Mouse (Mus musculus): ENCODE data around the gene Serpina3n. TPM values are rescaled to one million over a fixed set of nuclear protein-coding genes. Genes with fewer than 3 reads are reported as not detected.
"Not testable (repeated sequence)": the region's sequence is repeated elsewhere in the genome, so short reads cannot be mapped to it uniquely, and the experiment has no call there.

Gene Serpina3n
- total RNA-seq, 1 experiment from 2014 or later: not detected

DNA sequence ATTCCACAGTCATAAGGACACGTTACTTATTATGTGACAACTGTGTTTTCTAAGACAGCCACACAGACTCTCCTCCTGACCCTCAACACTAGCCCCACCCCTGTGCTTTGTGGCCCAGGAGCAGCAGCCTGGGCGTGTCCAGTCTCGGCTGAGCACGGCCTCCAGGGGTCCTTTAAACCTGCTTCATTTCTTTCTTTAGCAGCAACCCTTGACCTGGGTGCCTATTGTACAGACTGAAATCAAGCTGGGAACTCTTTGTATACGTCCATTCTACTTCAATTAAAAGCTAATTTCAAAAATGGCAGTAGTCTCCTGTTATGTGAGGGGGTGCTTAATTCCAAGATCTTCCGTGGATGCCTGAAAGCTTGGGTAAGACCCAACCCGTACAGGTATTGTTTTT lies 26.7 kb downstream of the Serpina3n start:
- ATAC-seq (replicated peaks; ENCODE audit: low read depth, poor library complexity, severe bottlenecking): no peak

DNA sequence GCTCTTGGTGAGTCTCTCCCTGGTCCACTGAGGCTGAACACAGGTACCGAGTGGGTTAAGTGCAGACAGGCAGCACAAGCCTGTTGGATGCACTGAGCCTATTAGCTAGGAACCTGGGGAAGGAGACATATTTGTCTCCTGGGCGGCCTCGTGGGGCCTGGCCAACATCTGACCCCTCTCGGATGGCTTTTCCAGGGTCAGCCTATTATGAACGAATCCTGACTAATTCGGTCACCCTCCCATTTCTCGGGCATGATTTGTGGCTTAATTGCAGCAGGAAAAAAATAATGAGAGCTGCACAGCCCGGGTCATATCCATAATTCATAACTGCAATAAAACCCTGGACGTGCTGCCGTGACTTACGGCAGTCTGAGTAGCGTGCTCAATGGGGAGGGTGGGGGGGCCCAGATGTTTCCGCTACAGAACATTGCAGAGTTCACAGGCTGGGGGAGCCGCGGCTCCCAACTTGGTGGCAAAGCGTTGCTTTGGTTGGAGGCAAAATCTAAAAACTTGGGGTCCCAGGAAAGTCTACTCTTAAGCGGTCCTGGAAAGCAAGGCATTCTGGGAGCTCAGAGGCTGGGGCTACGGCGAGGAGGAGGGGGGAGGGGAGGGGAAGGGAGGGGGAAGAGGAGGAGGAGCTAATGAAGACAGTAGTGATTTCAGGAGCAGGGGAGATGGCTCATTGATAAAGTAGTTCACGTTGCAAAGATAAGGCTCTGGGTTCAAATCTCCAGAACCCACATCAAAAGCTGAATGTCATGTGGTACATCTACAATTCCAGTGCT lies 27.6 kb downstream of the Serpina3n start:
- ATAC-seq (replicated peaks; ENCODE audit: low read depth, poor library complexity, severe bottlenecking): no peak

DNA sequence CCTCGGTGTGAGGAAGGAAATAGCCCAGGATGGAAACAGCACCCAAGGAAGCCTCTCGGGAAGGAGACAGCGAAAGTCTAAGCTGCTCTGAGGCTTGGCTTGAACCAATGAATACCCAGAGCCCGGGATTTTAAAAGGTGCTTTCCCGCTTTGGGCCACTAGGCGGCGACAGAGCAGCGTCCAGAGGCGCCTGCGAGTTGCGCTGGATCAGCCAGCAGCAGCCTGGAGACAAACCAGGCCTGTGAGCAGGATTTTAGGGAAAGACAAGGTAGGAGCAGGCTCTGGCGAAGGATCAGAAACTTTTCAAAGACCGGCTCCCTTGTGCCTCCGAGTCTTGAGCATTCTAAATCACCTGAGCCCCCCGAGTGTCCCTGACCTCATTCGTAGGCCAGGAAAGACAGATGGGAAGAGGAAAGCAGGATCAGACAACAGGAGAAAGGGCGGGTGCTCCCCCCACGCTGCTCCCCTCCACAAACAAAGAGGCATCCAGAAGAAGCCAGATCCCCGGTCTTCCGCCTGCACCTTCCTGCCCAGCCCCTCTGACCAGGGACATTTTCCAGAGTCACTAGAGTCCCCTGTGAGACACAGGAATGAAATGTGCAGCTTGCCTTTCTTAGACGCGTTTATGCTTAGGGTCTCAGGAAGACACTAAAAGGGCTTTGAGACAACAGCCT lies 33.7 kb downstream of the Serpina3n start:
- ATAC-seq (replicated peaks; ENCODE audit: low read depth, poor library complexity, severe bottlenecking): peak; percentile 92

DNA sequence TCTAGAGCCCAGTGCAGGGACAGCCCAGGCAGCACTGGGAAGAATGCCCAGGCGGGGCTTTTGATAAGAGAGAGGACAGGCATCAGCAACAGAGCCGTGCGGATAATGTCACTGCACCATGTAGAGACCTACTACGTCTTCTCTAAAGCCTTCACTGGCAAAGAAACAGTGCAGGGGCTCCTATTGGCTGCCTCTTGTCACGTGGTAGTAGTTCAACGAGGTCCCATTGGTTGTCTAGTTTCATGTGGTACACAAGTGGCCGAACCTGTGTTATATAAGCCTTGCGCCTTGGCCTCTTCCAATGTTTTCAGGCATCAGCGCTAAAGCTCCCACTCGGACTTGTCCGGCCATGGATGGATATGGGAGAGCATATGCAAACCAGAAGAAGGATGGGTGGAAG lies 37.2 kb downstream of the Serpina3n start:
- ATAC-seq (replicated peaks; ENCODE audit: low read depth, poor library complexity, severe bottlenecking): no peak

DNA sequence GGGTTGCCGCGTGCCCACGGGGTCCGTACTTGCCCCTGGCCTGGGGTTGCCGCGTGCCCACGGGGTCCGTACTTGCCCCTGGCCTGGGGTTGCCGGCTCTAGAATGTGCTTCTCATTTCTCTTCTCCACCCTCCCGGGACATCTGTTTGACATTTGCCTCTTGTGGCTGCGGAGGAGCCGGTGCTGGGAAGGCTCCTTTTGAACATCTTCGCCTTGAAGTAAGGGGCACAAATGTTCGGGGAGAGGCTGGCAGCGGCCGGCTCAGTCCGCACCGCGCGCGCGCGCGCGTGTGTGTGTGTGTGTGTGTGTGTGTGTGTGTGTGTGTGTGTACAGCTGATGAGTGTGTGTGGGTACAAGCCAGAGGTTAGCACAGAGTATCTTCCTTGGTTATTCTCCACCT lies 40.5 kb downstream of the Serpina3n start:
- ATAC-seq (replicated peaks; ENCODE audit: low read depth, poor library complexity, severe bottlenecking): not testable (repeated sequence)

DNA sequence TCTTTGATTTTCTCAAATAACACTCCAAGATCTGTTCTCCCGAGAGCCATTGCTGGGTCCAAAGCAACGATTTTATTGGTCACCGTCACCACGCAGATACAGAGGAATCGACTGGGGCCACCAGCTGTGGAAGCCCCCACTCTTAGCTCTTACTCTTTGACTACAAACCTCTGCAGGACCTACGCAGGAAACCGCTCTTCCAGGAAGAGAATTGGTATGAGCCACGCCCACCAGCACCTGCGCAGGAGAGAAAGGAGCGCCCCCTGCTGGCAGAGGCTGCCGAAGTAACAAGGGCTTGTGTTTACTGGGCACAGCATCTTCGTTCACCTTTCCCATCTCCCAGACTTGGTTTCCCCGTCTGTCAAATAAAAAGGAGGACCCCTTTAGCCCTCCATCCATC lies 41.6 kb downstream of the Serpina3n start:
- ATAC-seq (replicated peaks; ENCODE audit: low read depth, poor library complexity, severe bottlenecking): peak; percentile 74

DNA sequence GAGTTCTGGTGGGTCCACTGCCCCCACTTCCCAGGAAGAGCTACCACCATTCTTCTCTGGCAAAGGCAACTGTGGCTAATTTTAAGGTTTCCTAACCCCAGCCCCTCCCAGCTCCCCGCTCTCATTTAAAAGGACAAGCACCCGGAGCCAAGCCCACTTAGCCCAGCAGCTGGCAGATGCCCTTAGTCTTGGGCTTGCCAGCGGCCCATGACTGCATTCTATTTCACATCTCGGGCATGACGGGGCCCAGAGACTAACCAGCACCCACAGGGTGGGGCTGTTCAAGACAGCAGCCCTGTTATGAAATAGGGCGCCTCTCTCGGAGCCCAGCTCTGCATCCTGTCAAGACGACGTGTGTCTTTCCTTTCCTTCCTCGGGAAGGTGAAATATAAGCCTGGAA lies 43.7 kb downstream of the Serpina3n start:
- no peak for ATAC-seq (replicated peaks; ENCODE audit: low read depth, poor library complexity, severe bottlenecking)

DNA sequence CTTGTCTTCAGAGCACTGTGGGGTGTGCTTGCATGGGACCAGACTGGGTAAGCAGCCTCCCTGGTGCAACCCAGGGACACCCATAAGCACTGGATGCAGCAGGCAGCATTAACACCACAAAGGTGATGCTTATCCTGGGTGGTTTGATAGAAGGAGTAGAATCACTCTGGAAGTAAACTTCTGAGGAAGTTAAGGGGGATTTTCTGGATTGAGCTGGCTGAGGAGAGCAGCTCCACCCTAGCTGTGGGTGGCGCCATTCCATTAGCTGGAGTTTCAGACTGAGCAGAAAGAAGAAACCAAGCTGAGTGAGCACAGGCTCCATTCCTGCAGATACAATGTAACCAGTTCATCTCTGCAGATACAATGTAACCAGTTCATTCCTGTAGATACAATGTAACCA lies 46.5 kb downstream of the Serpina3n start:
- no peak for ATAC-seq (replicated peaks; ENCODE audit: low read depth, poor library complexity, severe bottlenecking)

DNA sequence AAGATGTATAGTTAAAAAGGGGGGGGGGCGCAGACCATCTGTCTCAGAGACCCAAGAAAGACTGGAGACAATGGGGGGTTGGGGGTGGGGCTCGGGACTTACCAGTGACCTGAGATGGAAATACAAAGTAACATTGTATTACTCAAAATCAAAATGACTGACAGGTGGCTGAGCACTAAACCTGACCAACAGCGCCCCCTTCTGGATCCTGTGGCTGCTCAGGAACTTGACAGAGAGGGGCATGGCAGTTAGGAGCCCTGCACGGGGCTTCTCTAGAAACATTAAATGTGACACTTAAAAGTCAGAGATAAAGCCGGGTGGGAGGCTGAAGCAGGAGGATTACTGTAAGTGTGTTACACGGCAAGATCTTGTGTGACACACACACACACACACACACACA lies 52.8 kb downstream of the Serpina3n start:
- ATAC-seq (replicated peaks; ENCODE audit: low read depth, poor library complexity, severe bottlenecking): no peak

DNA sequence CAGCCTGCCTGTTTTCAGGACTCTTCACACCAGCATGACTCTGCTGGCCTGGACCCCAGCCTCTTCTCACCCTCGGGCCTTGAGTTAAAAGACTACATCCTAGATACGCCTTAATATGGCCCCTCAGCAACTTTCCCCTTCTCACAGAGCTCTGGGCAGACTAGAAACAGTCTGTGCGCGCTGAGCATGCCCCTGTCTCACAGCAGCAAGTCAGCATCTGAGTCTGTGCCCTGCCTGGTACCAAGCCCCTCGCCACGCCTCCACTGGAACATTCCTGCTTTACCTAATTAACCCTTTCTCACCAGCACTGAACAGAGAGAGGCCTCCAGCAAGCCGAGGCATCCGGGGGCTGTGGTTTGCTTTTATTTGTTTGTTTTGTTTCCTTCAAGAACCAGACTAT lies 54.8 kb downstream of the Serpina3n start:
- ATAC-seq (replicated peaks; ENCODE audit: low read depth, poor library complexity, severe bottlenecking): no peak

Other genes with a start within 250 kb of the Serpina3n start
- gene Serpina3f, start 192.2 kb upstream of the Serpina3n start, total RNA-seq (2017): 0.63 and 0.73 TPM in 2 replicates
- 59.1 and 74.1 TPM in 2 replicates for gene Serpina3g, start 170.5 kb upstream of the Serpina3n start, total RNA-seq (2017)
- gene Serpina3i, start 143.6 kb upstream of the Serpina3n start, total RNA-seq (2017): not detected in 2 replicates
- not detected in 2 replicates for gene Serpina3j, start 92.2 kb upstream of the Serpina3n start, total RNA-seq (2017)
- gene Serpina3k, start 68.2 kb upstream of the Serpina3n start, total RNA-seq (2017): not detected in 2 replicates
- gene Serpina3m, start 68.2 kb upstream of the Serpina3n start, total RNA-seq (2017): not detected in 2 replicates
- not detected in 2 replicates for gene Gsc, start 66.6 kb downstream of the Serpina3n start, total RNA-seq (2017)